Mouse (Mus musculus): ENCODE data around the gene Aco1.
"Not testable (repeated sequence)": the region's sequence is repeated elsewhere in the genome, so short reads cannot be mapped to it uniquely, and the experiment has no call there.

- not testable (repeated sequence) for TF ChIP-seq POLR2A, CTCF (IDR thresholded peaks at IDR 0.05; ENCODE audit: extremely low read depth, insufficient read depth, low read length)
Measured at GRCm38 (mm10) chr4:40122291-40122690, 20.6 kb upstream of the Aco1 start.

All from cortical plate, adult 2 months (tissue).